Mouse (Mus musculus) bone marrow macrophage, adult 2 months (primary cell): Measurements from ENCODE around the gene Col8a2.

Experiments
- CTCF ChIP-seq: IDR thresholded peaks from 2 replicates; pipeline ENCODE4 v1.5.1; 2012; ENCODE audit warnings: low read depth, mild to moderate bottlenecking, low read length, moderate library complexity
- POLR2A ChIP-seq: IDR thresholded peaks from 2 replicates; pipeline ENCODE4 v1.6.1; 2012; ENCODE audit warnings: mild to moderate bottlenecking, low read depth, low read length, borderline replicate concordance

GRCm38 (mm10) chr4:126242510-126242909, 44.1 kb upstream of the Col8a2 start:
- TF ChIP-seq CTCF = no peak
- no peak for TF ChIP-seq POLR2A
